Mouse (Mus musculus): ENCODE data around the gene Rnf220. TPM values are rescaled to one million over a fixed set of nuclear protein-coding genes. Genes with fewer than 3 reads are reported as not detected.
A peak's percentile ranks its signal among the peaks of the same experiment; 100 is the strongest.

Gene Rnf220
- total RNA-seq, 2 experiments from 2014 or later = 40.6 to 84.3 TPM

GRCm38 (mm10) chr4:117489975-117490374 is 6.9 kb downstream of the Rnf220 start:
- ATAC-seq (ENCODE audit: poor library complexity, severe bottlenecking) = no peak

- no peak for ATAC-seq (ENCODE audit: poor library complexity, severe bottlenecking)
Measured at GRCm38 (mm10) chr4:117489566-117489965, 7.3 kb downstream of the Rnf220 start.

DNA sequence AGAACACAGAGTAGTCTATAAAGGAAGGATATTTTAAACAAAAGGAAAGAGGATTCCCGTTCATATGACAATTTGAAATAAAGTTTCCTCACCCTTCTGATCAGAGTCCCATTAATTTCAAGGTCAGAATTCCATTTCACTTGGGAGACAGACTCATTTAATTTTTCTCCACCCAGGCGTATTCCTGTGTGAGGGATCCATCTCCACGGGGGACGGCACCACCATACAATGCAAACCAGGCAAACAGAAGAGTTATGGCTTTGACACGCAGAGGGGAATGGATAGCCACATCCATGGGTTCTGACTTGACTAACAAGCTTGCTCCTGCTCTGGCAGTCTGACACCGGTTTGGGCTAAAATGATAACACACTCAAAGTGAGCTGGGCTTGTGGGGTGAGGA is 9.4 kb downstream of the Rnf220 start:
- no peak for ATAC-seq (ENCODE audit: poor library complexity, severe bottlenecking)

GRCm38 (mm10) chr4:117486188-117486587 is 10.7 kb downstream of the Rnf220 start:
- ATAC-seq (ENCODE audit: poor library complexity, severe bottlenecking) = no peak

DNA sequence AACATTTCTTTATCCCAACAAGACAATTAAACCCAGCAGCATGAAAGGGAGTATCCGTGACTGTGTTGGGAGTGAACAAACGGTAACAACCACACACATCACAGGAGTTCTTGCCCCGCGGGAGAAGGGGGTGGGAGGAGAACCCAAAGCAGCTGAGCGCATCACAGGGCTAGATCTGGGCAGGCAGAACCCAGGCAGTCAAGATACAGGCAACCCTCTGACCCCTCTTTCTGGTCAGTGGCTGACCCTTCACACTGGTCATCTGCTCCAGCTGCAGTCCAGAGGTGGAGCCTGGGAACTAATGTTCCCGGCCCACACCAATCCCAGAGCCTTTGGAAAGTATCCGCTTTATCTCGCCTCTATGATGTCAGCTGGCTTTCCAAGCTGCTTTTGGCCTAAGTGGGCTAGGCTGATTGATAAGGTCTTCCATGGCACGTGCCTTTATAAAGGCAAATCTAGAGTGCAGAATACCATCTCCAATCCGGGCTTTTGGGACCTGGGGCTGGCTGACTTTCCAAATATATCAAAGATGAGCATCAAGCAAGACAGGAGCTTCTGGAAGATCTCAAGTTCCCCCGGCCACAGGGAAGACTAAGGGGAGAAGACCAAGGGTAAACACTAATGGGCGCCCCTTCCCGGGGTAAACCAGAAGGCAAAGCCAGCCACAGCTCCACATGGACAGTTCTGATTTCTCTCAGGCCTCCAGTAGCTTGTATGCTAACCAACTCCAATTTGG is 11.6 kb downstream of the Rnf220 start:
- ATAC-seq (ENCODE audit: poor library complexity, severe bottlenecking) = no peak

- ATAC-seq (ENCODE audit: poor library complexity, severe bottlenecking) = peak; percentile 78
Measured at GRCm38 (mm10) chr4:117484256-117485044, 12.4 kb downstream of the Rnf220 start.

DNA sequence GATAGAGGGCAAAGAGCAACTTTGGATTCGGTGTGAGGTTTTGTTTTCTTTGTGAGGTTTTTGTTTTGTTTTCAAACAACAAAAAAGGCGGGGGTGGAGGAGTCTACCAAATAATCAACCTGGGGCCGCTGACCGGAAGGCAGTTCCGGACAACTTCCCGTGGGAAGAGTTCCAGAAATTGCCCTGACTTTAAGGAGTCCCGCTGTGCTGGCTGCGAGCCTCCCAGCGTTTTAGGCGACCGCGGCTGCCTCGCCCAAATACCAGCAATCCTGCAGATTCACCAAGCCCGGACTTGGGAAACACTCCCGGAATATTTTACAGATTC is 13.0 kb downstream of the Rnf220 start:
- 0 out of 2 replicates have a peak, but pooled peaks have one; percentile 2 for ATAC-seq (ENCODE audit: poor library complexity, severe bottlenecking)

GRCm38 (mm10) chr4:117482103-117482502 is 14.7 kb downstream of the Rnf220 start:
- no peak for ATAC-seq (ENCODE audit: poor library complexity, severe bottlenecking)

- no peak for ATAC-seq (ENCODE audit: poor library complexity, severe bottlenecking)
Measured at GRCm38 (mm10) chr4:117480611-117481445, 16.0 kb downstream of the Rnf220 start.

DNA sequence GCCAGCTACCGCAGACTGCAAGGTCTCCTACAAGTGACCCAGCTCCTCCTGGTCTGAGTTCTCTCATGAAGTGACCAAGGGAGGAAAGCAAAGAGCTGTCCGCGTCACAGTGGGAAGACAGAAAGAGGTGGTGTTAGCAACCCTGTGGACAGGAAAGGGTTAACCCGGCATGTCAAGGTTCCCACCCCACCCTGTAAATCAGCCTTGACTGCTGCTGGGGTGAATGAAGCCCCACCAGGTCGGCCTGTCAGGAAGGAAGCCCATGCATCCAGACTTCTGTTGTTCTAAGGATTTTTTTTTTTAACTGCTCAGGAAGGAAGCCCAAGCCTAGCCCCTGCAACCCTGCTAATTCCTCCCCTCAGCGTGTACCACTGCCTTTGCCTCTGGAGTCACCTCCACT is 16.9 kb downstream of the Rnf220 start:
- ATAC-seq (ENCODE audit: poor library complexity, severe bottlenecking) = no peak

GRCm38 (mm10) chr4:117478101-117478673 is 18.7 kb downstream of the Rnf220 start:
- peak; percentile 72 for ATAC-seq (ENCODE audit: poor library complexity, severe bottlenecking)

DNA sequence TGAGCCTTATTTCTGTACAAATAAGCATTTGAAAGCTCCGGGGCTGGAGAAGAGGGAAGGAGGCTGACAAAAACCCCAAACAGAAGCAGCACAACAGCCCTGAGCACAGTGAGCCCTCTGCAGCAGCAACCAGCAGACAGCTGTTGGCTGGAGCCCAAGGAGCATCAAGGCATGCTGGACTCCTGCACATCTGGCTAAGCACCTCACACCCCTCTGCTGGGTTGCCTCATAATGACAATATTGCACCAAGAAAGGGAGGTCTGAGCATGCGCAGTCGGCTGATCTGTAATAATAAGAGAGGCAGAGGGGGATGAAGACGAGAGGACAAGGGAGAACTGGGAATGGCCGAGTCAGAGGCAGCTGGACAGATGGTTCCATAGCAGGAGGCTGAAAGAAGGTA is 19.5 kb downstream of the Rnf220 start:
- ATAC-seq (ENCODE audit: poor library complexity, severe bottlenecking) = no peak

- no peak for ATAC-seq (ENCODE audit: poor library complexity, severe bottlenecking)
Measured at GRCm38 (mm10) chr4:117476777-117477176, 20.1 kb downstream of the Rnf220 start.

DNA sequence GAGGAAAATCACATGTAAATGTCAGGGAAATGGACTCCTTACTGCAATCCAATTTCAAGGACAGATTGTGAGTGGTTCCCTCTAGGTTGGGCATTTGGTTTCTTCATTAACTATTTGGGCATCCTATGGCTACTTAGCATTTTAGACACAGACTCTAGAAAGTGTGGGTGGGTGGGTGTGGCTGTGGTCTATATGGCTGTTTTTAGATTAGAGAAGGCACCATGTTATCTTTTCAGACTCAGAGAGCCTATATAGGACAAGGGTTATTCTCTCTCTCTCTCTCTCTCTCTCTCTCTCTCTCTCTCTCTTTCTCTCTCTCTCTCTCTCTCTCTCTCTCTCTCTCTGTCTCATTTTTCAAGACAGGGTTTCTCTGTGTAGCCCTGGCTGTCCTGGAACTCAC is 20.5 kb downstream of the Rnf220 start:
- ATAC-seq (ENCODE audit: poor library complexity, severe bottlenecking) = no peak

DNA sequence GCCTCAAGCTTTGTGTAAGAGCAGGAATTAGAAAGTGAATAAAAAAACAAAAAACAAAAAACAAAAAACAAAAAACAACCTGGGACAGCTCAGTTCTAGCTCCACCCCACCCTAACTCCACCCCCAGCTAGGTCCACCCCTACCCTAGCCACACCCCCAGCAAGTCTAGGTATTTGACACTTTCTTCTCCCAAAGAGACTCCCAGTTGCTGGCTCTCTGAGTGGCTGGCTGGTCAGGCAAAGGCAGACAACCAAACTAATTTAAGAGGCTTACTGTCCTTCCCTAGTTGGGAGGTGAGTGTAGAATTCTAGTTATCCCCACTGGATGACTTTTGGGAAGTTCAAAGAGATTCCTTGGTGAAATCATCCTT is 22.9 kb downstream of the Rnf220 start:
- peak; percentile 35; the same call in 1 of the 2 replicates for ATAC-seq (ENCODE audit: poor library complexity, severe bottlenecking)

DNA sequence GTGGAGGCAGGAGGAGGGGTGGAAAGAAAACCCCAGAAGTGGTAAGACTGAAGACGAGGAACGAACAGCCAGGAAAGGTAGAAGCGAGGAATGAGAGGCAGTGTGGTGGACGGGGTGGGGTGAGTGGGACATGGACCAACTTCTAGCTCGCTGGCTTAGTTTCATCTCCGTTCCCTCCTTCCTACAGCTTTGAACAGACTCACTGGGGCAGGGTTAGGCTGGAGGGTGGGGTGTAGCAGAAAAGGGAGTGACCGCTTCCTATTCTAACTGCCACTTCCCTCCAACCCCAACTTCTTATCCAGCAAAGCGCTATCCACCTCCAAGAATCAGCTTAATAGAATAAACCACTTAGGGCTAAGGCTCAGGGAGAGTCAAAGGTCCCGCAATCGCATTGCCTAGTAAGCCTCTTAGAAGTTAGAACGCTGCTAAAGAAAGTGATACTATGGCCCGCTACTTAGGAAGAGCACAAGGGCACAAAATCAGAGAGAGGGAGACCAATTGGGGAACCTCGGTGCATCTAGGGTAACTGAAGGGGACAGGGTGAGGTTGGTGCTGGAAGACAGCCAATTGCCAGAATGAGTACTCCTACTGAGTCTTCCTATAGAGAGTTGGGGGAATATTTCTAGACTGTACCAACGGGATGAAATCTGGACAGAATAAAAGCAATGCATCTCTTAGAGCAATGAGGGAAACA is 23.4 kb downstream of the Rnf220 start:
- ATAC-seq (ENCODE audit: poor library complexity, severe bottlenecking) = peak; percentile 55

GRCm38 (mm10) chr4:117469471-117469870 is 27.4 kb downstream of the Rnf220 start:
- no peak for ATAC-seq (ENCODE audit: poor library complexity, severe bottlenecking)

DNA sequence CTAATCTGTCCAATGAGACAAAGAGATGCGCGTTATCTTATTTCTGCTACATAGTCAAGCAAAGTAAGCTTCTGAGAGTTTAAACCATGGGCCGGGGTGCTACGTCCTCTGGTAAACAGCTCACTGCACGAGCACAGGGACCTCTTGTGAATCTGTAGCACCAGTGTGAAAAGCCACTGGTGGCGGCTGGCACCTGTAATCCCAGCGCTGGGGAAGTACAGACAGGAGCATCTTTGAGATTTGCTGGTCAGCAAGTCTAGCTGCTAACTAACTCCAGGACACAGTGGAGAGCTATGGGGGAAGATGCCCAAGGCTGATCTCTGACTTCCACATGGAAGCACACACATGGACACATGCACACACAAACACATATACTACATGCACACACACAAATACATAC is 28.9 kb downstream of the Rnf220 start:
- ATAC-seq (ENCODE audit: poor library complexity, severe bottlenecking) = no peak

- ATAC-seq (ENCODE audit: poor library complexity, severe bottlenecking) = no peak
Measured at GRCm38 (mm10) chr4:117449151-117449550, 47.7 kb downstream of the Rnf220 start.

DNA sequence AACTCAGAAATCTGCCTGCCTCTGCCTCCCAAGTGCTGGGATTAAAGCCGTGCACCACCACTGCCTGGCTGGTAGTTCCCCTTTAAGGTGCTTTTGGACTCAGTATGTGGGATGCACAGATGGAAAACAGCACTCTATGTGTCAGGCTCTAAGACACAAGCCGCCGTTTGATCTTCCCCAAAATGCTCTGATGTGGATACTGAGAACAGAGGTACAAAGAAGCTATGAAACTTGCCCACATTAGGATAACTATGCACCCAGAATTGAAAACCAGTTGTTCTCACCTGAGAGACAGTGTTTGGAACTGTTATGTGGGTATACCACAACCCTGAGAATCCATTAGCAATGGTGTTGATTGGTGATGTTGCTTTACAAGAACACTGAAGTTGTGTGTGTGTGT is 48.9 kb downstream of the Rnf220 start:
- ATAC-seq (ENCODE audit: poor library complexity, severe bottlenecking) = no peak
